In genomic region chr2:49805736-49806371, GRCm38 (mm10) we compare ENCODE assay signal across 11 mouse cellular contexts. TPM values are rescaled to one million over a fixed set of nuclear protein-coding genes. Genes with fewer than 3 reads are reported as not detected.
DNase-seq lines count a peak whose midpoint lies in the region; ATAC-seq and TF ChIP-seq lines count a peak whose summit lies in the region.
"Had no signal": no experiment of that assay in that cellular context is flagged by ENCODE, and none has a peak within 500 bp of the region (broad histone marks: within the 10 kb centered on the region; RNA-seq: fewer than 3 reads in every experiment).

No protein-coding gene starts in this region.

- H3K27me3 ChIP-seq in limb, embryonic 14.5 days (ENCODE audit: control insufficient read depth, insufficient read depth, low read length) = no peaks in the 10 kb centered on the region

- ATAC-seq in limb, embryonic 14.5 days (ENCODE audit: low FRiP score, low read depth) = no peak

- no peak overlapping the region for H3K4me2 ChIP-seq in limb, embryonic 14.5 days (replicated peaks; ENCODE audit: low read depth, low read length, severe bottlenecking)

- H3K4me3 ChIP-seq in limb, embryonic 14.5 days (replicated peaks; ENCODE audit: low read length) = no peak overlapping the region
- H3K4me3 ChIP-seq: myocyte had no signal

- H3K4me1 ChIP-seq in limb, embryonic 14.5 days (ENCODE audit: control insufficient read depth, insufficient read depth, low read length) = peaks cover 23% of the 10 kb centered on the region

- WGBS in limb, embryonic 14.5 days = 61% methylated on average over 11 of the region's 11 CpGs

- peak; percentile 60 to 75 for DNase-seq in cerebellum, postnatal 10 days
- DNase-seq in cerebellum, adult 11-12 months = no peak
- DNase-seq in left cerebral cortex, adult 11 months (ENCODE audit: low spot score) = peak; percentile 46
- DNase-seq in left cerebral cortex, adult 8-10 months (ENCODE audit: low spot score in 2 of 2) = no peak
- DNase-seq in adrenal gland, adult 2 months = peak; percentile 72
- no peak for DNase-seq in limb, embryonic 14.5 days (ENCODE audit: low spot score)
- DNase-seq in urinary bladder, postnatal 10 days (ENCODE audit: low spot score) = no peak
- DNase-seq in kidney, postnatal 4 days = no peak
- DNase-seq: kidney, adult 11 months; liver had no signal

- no peak for TF ChIP-seq POLR2A in limb, embryonic 14.5 days (IDR thresholded peaks at IDR 0.05; ENCODE audit: borderline replicate concordance, extremely low read depth, insufficient read depth, insufficient read length)

- no peaks in the 10 kb centered on the region for H3K36me3 ChIP-seq in limb, embryonic 14.5 days (ENCODE audit: control insufficient read depth, insufficient read depth, low read length)

- H3K9me3 ChIP-seq in limb, embryonic 14.5 days (ENCODE audit: control insufficient read depth, low read length) = no peaks in the 10 kb centered on the region

- H3K9ac ChIP-seq in limb, embryonic 14.5 days (ENCODE audit: low read depth, low read length, severe bottlenecking) = no peak overlapping the region

- H3K27ac ChIP-seq in limb, embryonic 14.5 days (replicated peaks; ENCODE audit: low read depth, low read length) = 0 out of 2 replicates have a peak overlapping the region, but pooled peaks have one; percentile 13

RNA-seq across cellular contexts. Expression of gene Lypd6b, which starts 18.4 kb away (rescaled TPM):
- 10 to 100 TPM in 2 of 4 experiments, 1 to 10 TPM in 2; 9.0 to 10.3 (median 9.7) TPM for total RNA-seq in left cerebral cortex, adult 8-10 months (2022)
- 1 to 10 TPM in 1 of 2 experiments, not detected in 1; 1.1 TPM for total RNA-seq in adrenal gland, adult 2 months (2021)
- polyA plus RNA-seq in adrenal gland, adult 2 months (2012; rRNA removed) = 0.06 TPM in 1 of 2 replicates, not detected in the other
- polyA plus RNA-seq in limb, embryonic 14.5 days (2012; rRNA removed) = 4.5 and 5.6 TPM in 2 replicates
- polyA plus RNA-seq in limb, embryonic 14.5 days (2014; fragmentation: Nextera tagmentation; extraction: Ambion mirVana) = 14.9 and 16.5 TPM in 2 replicates

Comparison
In these comparisons a context has a peak if more than half of its experiments do, and no peak if none do; other contexts are left out.
1. DNase-seq: peak in cerebellum, postnatal 10 days (2 of 2), left cerebral cortex, adult 11 months (single experiment) and adrenal gland, adult 2 months (single experiment); none in cerebellum, adult 11-12 months (single experiment), left cerebral cortex, adult 8-10 months (0 of 2), limb, embryonic 14.5 days (single experiment), urinary bladder, postnatal 10 days (single experiment) and kidney, postnatal 4 days (0 of 2).
2. RNA of gene Lypd6b, which starts 18.4 kb away (total RNA-seq): 9.0 to 10.3 TPM in left cerebral cortex, adult 8-10 months; 1.1 TPM in adrenal gland, adult 2 months; every median in the first group is over 4 times any median in the second.